Mouse (Mus musculus): ENCODE measurements at regions not wholly inside any gene's neighbourhood (a gene's known extent, or its start where the extent isn't known, plus 50 kb on each side); places are given as distances from the start of the nearest gene placed in this dataset.

GRCm38 (mm10) chr1:43247609-43248008, 50.8 kb upstream of the Fhl2 start:
- DNase-seq (ENCODE audit: low read depth, low spot score): no peak

- no peak for DNase-seq (ENCODE audit: low read depth, low spot score)
Measured at GRCm38 (mm10) chr1:43250281-43250680, 53.5 kb upstream of the Fhl2 start.

GRCm38 (mm10) chr1:43251356-43251755, 54.6 kb upstream of the Fhl2 start:
- no peak for DNase-seq (ENCODE audit: low read depth, low spot score)

GRCm38 (mm10) chr1:43254129-43254528, 57.3 kb upstream of the Fhl2 start:
- no peak for DNase-seq (ENCODE audit: low read depth, low spot score)

DNA sequence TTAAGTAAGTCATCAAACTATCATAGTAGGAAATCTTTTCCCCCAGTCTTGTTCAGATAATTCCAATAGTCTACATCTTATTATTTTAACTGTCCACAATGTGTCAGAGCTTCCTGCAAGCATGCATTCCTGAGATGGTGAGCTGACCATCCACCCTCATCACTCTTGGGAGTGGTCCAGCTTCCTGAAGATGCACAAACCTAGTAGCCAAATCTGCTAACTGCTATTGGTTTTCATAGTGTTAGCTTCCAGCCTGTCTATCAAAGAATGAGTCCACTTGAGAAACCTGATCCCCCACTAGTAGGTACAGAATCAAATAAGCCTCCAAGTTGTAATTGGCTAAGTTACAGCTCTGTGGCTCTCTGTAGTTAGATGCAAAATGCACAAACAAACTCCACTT, 59.3 kb upstream of the Fhl2 start:
- no peak for DNase-seq (ENCODE audit: low read depth, low spot score)

DNA sequence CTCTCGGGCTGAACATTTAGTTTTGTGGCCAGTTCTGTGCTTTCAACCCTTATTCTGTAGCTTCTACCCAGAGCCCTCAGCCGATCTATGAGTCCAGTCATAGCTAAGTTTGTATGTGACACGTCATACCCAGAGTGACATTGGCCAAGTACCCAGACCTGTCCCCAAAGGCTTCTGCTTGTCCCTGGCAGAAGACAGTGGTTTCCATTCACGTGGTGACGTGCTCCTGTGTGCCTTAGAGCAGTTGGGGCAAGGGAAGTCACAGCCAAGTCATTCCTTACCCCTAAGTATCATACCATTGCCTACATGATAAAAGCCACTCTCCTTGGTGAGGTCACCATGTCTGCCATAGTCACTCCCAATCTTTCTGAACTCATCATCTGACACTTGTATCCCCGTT, 61.1 kb upstream of the Fhl2 start:
- DNase-seq (ENCODE audit: low read depth, low spot score): no peak

DNA sequence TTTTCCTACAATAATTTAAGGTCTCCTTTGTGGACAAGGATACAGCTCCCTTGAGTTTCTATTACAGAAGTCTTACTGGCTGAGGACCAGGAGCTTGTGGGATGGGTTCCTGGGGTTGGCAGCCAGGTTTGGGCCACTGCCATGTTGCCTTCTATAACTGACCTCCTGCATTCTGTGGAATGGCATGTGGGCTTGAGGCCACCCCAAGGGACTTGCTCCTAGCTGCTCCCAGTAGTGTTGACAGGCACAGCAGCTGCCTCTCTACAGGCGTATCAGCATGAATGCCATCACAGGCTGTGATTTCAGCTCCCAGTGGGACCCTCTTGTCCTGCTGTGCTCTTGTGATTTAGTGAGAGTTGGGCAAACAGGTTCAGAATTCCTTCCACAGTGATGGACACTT, 63.1 kb upstream of the Fhl2 start:
- DNase-seq (ENCODE audit: low read depth, low spot score): no peak

DNA sequence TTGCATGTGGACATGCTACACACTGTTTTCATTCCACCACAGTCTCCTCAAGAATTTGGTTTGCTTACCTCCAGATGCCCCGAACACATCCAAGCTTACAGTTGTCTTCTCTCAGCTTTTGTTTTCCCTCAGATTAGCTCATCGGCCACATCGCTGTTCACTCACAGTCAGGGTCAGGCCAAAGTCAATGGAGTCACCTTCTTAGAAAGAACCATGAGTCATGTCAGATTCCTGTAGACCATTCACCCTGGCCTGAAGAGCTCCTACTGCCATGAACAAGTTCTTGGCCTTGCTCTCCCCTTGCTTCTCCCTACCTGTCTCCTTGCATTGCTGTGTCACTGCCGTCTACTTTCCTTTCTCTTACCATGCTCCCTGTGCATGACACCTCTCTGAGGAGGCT, 63.7 kb upstream of the Fhl2 start:
- no peak for DNase-seq (ENCODE audit: low read depth, low spot score)

DNA sequence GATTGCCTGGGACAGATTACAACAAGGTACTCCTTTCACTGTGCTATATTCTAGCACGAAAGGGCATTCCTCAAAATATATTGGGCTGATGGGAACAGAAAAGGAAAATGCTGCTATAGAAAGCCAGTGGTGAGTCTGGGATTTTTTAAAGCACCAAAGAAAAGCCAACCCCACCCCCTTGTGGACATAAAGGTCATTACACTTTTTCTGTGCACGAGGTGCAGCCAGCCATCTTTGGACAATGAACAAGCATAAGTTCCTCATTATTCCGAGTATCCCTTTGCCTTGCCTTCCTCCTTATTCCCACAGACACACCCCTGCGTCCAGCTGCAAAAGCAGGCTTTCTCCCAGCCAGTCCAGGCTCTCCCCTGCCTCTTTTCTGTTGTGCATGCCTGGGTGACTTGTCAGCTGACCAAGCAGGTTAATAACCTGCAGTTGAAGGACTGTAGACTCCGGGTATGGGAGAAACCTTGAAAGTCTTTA, 67.7 kb upstream of the Fhl2 start:
- DNase-seq (ENCODE audit: low read depth, low spot score): peak; percentile 72

DNA sequence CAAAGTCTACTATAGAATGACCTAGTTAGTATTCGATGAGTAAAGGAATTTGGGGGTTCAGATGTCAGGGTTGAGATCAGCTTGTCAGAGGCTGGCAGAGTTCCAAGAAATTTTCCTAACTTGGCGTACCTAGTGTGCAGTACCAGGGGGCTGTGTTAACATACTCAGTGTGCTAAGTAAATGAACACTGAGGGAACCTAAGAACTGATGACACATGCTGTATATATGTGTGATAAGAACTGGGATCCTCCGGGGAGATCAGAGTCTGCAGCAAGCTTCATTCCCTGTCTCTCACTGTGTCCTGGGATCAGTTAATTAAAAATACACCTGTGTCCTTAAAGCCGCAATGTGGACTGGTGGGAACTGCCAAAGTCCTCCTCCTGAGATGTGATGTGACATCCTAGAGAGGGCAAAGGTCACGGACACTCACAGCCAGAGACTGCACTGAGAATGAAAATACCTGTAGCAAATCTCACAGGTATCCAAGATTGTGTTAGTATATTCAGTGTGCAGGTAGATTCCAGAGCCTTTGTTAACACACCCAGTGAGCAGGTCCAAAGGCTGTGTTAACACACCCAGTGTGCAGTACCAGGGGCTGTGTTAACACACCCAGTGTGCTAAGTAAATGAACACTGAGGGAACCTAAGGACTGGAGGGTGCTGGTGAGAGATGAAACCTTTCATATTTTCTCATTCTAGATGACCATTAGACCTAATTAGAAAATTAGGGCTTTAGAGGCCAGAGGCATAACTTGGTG, 69.1 kb upstream of the Fhl2 start:
- no peak for DNase-seq (ENCODE audit: low read depth, low spot score)

DNA sequence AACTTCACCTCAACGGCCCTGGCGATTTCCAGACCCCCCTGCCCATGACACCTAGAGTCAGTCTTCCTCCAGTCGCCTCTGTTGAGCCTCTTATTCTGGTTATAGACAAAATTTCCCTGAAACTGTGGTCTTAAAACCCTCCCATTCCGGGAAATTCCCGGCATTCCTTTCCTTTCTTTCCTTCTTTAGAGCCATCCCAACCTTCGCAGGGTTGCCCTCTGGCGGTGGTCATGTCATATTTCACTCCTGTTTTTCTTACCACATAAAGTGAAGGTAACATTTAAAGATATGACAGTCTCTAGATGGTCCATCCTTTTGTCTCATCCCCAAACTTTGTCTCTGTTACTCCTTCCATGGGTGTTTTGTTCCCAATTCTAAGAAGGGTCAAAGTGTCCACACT, 72.9 kb upstream of the Fhl2 start:
- peak; percentile 21 for DNase-seq (ENCODE audit: low read depth, low spot score)

GRCm38 (mm10) chr1:43273236-43273868, 76.6 kb upstream of the Fhl2 start:
- no peak for DNase-seq (ENCODE audit: low read depth, low spot score)

- no peak for DNase-seq (ENCODE audit: low read depth, low spot score)
Measured at GRCm38 (mm10) chr1:43291736-43292135, 95.0 kb upstream of the Fhl2 start.

DNA sequence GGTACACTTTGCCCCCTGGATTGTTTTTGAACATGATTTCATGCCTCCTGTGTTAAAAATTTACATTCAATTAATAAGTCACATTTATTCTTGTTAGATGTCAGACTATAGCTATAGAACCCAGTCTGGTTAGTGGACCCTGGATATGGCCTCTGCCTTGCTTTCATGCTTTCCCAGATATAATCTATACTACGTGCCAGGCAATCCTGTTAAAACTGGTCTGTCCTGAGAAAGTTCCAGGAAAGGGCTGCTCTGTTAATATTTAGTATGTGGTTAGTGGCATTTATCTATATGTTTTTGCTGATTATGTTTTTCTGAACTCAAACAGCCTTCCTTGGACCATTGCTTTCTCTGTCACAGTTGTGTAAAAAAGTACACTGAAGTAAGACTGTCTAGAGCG, 95.8 kb upstream of the Fhl2 start:
- DNase-seq (ENCODE audit: low read depth, low spot score): no peak

DNA sequence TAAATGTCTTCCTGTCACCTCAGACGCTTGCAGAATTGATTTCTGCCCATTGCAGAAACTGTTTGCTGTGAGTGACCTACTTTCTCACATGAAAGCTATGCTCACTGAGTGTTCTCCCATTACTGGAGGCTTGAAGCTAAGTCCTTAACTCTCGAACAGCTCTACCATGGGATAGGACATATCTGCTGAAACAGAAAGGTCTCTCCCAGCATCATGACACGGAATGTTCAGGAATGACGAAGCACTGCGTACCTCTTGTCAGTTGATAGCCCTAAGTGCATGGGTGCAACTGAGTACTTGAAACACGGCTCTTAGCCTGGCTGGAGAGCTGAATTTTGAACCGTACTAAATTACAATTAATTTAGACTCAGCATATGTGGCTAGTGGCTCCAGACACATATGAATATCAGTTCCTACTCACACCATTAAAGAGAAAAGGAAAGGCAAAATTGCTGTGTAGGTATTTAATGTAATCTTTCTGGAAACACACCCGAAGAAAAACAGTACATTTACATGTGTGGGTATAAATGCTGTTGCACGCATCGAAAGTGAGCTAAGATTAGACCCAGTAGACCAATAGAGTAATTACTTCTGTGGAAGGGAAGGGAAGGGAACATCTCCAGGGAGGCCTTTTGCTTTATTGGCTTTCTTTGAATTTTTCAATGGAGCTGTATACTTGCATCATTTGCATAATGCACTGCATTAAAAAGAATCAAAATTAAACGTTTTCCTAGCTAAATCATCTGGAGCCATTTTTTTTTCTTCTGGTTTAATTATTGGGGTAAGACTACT, 97.6 kb upstream of the Fhl2 start:
- DNase-seq (ENCODE audit: low read depth, low spot score): no peak

- DNase-seq (ENCODE audit: low read depth, low spot score): no peak
Measured at GRCm38 (mm10) chr1:43297579-43297978, 100.8 kb upstream of the Fhl2 start.

DNA sequence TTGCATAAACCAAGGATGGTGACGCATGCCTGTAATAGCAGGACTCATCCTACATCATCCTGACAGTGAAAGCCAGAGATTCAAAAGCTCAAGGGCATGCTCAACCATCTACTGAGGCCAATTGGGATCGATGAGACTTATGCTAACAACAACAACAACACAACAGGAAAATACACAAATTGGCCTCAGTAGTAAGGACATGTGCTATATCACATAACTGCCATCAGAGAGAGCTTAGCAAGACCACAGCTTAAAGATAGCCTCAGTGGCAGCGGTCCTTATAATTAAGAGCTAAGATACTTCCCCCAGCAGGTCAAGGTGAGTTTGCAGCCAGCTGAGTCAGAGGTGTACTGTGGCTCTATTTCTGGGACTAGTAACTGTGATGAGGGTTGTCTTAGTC, 102.0 kb upstream of the Fhl2 start:
- DNase-seq (ENCODE audit: low read depth, low spot score): no peak

DNA sequence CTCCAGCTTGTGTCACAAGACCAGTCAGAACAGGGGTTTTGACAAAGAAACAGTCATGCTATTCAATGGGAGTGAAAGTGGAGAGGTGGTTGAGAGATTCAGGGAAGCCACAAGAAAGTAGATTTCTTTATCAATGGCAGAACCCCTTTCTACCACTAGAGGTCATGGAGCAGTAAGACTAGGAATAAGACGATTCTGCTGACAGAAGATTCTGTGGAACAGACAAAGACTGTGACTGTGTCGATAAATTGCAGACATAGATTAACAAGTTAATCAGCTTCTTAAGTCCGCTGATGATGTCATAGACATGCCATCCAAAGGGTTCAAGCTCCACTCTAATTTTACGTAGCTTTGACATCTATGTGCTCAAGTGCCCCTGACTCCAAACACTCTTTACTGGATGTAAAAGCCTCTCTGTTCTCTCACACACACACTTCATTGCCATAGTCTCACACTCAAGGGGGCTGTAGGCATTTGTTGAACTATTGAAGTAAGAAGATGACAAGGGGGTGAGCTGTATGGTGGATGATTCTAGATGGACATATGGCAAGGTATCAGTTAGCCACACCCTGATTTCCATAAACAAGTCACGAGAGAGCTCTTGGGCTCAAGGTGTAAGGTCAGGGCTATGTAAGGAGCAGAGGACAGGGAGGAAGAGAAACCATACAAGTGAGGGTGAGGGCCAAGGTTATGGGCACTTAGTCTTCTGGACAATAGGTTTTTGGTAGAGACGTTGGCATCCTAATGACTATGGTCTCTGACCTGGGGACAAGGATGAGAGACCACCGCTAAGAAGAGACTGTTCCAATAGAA, 102.9 kb upstream of the Fhl2 start:
- DNase-seq (ENCODE audit: low read depth, low spot score): peak; percentile 61

GRCm38 (mm10) chr1:43300676-43301075, 103.9 kb upstream of the Fhl2 start:
- DNase-seq (ENCODE audit: low read depth, low spot score): no peak

- DNase-seq (ENCODE audit: low read depth, low spot score): no peak
Measured at GRCm38 (mm10) chr1:43301866-43302571, 105.2 kb upstream of the Fhl2 start.

GRCm38 (mm10) chr1:43302657-43303056, 105.9 kb upstream of the Fhl2 start:
- DNase-seq (ENCODE audit: low read depth, low spot score): no peak

All from mesoderm, embryonic 11.5 days (tissue).